Mouse (Mus musculus) lung, postnatal 36 days (tissue): ENCODE measurements around the gene Inafm1.
"Not testable (repeated sequence)": the region's sequence is repeated elsewhere in the genome, so short reads cannot be mapped to it uniquely, and the experiment has no call there.

Source experiments
- DNase-seq: peaks from one replicate; pipeline ENCODE4 v3.0.0; 2022; ENCODE audit warnings: mixed read lengths

The Inafm1 gene

DNA sequence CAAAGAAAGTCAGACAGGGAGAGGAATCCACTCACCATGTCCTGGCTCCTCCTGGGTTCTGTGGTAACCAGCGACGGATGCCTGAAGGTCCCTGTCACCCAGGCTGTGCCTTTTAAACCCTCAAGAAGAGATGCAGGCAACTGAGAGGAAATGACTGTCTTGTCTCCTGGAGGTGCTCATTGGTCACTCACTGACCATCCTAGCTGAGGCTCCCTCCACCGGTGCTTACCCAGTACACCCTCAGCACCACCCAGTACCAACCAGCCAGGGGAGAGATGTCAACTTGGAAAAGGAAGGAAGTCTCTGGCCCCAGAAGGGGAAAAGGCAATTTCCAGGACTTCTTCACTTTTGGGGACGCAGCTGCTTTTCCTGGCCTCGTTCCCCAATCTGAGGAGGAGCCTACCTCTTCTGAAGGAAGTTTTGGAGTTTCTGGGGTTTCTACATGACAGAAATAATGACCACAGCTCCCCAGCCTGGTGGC, 14.3 kb downstream of the Inafm1 start, which contains the start of gene C5ar1:
TSS of gene C5ar1 (minus strand) at position 431 of the 481 bp plus-strand sequence.
- DNase-seq, result peak; percentile 53

GRCm38 (mm10) chr7:16257830-16258229, 15.6 kb downstream of the Inafm1 start:
- DNase-seq, result peak; percentile 54

DNA sequence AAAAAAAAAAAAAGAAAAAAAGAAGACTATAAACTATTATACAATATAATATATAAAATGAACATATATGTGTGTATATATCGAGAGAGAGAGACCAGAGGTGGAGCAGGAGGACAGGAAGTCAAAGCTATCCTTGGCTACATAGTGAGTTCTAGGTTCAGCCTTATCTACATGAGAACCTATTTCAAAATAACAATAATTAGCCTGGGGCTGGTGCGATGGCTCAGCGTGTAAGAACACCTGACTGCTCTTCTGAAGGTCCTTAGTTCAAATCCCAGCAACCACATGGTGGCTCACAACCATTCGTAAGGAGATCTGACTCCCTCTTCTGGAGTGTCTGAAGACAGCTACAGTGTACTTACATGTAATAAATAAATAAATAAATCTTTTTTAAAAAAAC, 17.5 kb downstream of the Inafm1 start:
- DNase-seq, result not testable (repeated sequence)

DNA sequence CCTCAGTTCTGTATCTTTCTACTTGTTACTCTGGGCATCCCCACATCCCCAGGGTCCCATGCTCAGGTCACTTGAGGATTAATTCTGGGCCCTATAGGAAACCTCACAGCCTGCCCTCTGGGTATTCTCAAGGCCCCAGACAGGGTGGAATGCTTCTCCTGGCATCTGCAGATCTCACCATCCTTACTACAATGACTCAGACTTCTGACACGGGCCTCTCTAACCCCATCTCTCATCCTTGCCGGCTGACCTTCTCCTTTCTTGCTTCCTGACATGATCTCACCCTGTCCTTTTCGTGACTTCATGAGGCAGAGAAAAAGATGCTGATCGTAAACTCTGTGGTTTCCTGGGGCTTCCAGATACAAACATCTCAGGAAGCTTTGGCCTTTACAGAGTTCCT, 19.2 kb downstream of the Inafm1 start:
- no peak for DNase-seq

DNA sequence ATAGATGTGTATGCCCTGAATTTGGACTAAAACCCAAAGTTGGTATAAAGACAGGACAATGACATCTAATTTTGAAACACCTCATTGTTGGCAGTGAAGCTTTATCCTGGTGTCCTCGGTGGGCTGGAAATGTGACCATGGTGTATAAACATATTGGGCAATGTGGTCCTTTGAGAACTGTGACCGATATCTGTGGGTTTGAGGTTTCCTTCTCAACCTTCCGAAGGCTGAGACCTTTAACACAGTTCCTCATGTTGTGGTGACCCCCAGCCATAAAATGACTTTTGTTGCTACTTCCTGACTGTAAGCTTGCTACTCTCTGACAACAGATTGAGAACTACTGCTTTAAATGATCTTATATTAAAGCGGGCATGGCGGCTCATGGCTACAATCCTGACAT, 22.7 kb downstream of the Inafm1 start:
- DNase-seq, result peak; percentile 53

GRCm38 (mm10) chr7:16245958-16246357, 27.5 kb downstream of the Inafm1 start:
- DNase-seq, result peak; percentile 55

GRCm38 (mm10) chr7:16244067-16244466, 29.4 kb downstream of the Inafm1 start, which contains the start of gene C5ar2:
TSS of gene C5ar2 (minus strand) at chr7:16244154.
- peak; percentile 75 for DNase-seq

- no peak for DNase-seq
These were observed 31.2 kb downstream of the Inafm1 start for GRCm38 (mm10) chr7:16242198-16242597.

GRCm38 (mm10) chr7:16241787-16242186, 31.6 kb downstream of the Inafm1 start:
- DNase-seq, result peak; percentile 26

DNA sequence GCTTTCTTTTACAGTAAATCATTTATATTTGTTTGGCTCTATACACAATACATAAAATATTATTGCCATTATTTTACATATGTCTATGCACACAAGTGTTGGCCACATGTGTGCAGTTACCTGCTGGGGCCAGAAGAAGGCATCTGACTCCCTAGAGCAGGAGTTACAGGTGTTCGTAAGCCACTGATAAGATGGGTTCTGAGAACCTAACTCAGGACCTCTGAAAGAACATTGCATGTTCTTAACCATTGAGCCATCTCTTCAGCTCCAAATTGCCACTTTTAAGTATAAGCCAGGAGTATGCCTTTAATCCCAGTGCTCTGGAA, 32.5 kb downstream of the Inafm1 start:
- DNase-seq, result no peak

DNA sequence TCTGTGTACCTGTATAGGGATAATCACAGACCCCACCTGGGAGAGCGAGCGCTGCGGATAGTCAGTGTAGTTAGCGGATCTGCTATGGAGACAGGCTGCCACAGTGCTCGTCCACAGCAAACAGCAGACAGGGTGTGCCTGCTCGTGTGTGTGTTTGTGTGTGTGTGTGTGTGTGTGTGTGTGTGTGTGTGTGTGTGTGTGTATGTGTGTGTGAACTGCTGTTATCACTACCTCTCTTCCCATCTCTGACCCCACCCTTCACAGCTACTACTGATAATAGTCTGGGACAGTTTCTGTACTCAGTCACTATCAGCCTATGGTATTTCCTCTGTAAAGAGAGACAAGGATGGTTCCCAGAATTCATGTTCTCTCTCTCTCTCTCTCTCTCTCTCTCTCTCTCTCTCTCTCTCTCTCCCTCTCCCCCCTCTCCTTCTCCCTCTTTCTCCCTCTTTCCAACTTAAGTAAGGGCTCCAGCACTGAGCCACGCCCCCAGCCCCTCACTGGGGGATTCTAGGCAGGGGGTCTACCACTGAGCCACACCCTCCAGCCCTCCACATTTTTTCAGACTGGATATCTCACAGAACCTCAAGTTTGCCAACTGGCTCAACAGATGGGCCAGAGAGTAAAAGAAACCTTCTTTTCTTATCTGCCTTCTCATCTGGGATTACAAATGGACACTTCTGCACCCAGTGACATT, 33.0 kb downstream of the Inafm1 start:
- DNase-seq, result no peak

DNA sequence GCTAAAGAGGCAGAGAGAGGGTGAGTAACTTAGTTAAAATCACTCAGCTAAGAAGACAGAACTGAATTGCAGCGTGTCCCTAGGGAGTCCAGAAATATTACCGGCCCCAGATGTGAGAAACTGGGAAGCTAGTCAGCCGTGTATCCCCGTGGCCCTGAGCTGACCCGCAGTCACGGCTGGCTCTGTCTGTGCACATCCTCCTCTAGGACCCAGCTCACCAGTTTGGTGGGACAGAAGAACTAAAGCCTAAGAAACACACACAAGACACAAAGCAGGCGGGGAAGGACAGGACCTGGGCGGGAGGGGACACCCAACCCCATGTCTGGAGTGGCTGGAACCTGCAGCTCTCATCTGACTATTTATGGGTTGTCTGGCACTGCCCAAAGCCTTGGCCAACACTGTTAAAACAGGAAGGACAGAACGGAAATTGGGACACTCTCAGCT, 33.8 kb downstream of the Inafm1 start:
- DNase-seq, result peak; percentile 77

- peak; percentile 76 for DNase-seq
These were observed 43.5 kb downstream of the Inafm1 start for GRCm38 (mm10) chr7:16229869-16230268.
